Mouse (Mus musculus) myocyte (in vitro differentiated cells): ENCODE measurements around the gene Olfr675. TPM values are rescaled to one million over a fixed set of nuclear protein-coding genes. Genes with fewer than 3 reads are reported as not detected.
"Not testable (repeated sequence)": the region's sequence is repeated elsewhere in the genome, so short reads cannot be mapped to it uniquely, and the experiment has no call there.

Source experiments
- H3K27me3 ChIP-seq: one replicate; pipeline ENCODE4 v1.6.1; 2011; ENCODE audit not compliant: control insufficient read depth, insufficient read depth, insufficient read length
- H3K36me3 ChIP-seq: one replicate; pipeline ENCODE4 v1.6.1; 2011; ENCODE audit not compliant: control insufficient read depth, insufficient read depth
- H3K4me2 ChIP-seq: one replicate; pipeline ENCODE4 v1.6.1; 2011; ENCODE audit warnings: low read depth, control low read depth
- H3K4me3 ChIP-seq: one replicate; pipeline ENCODE4 v1.5.1; 2011; ENCODE audit warnings: mild to moderate bottlenecking, control low read depth, moderate library complexity
- H3K79me2 ChIP-seq: one replicate; pipeline ENCODE4 v1.6.1; 2011; ENCODE audit not compliant: control insufficient read depth, insufficient read depth
- H3ac ChIP-seq: one replicate; pipeline ENCODE4 v1.6.1; 2011; ENCODE audit not compliant: control insufficient read depth, insufficient read length
- CEBPB ChIP-seq: IDR thresholded peaks from 2 replicates; pipeline ENCODE4 v1.6.1; 2011; ENCODE audit warnings: mild to moderate bottlenecking, moderate library complexity; ENCODE audit not compliant: poor library complexity, insufficient read depth, severe bottlenecking
- E2F4 ChIP-seq: IDR thresholded peaks from one replicate; pipeline ENCODE4 v1.6.1; 2011; ENCODE audit warnings: mild to moderate bottlenecking, control low read depth, moderate library complexity; ENCODE audit not compliant: insufficient read depth
- MAX ChIP-seq: IDR thresholded peaks from one replicate; pipeline ENCODE4 v1.6.1; 2011; ENCODE audit warnings: low read depth, mild to moderate bottlenecking, control low read depth
- MYOD1 ChIP-seq, 3 experiments: IDR thresholded peaks; one replicate each; pipeline ENCODE4 v1.6.1; 2011; ENCODE audit warnings: control low read depth in 2 of 3, low read depth in 2 of 3, mild to moderate bottlenecking in 2 of 3, moderate library complexity in 1 of 3; ENCODE audit not compliant: insufficient read length in 2 of 3, control insufficient read depth in 1 of 3
- MYOG ChIP-seq, 3 experiments: IDR thresholded peaks; one replicate each; pipeline ENCODE4 v1.6.1; 2011; ENCODE audit warnings: control low read depth in 2 of 3, low read depth in 2 of 3, mild to moderate bottlenecking in 2 of 3; ENCODE audit not compliant: insufficient read length in 2 of 3, control insufficient read depth in 1 of 3, insufficient read depth in 1 of 3
- POLR2A ChIP-seq: IDR thresholded peaks from one replicate; pipeline ENCODE4 v1.6.1; 2011; ENCODE audit warnings: low read depth, mild to moderate bottlenecking, control low read depth, moderate library complexity; ENCODE audit not compliant: insufficient read length
- POLR2AphosphoS2 ChIP-seq: IDR thresholded peaks from one replicate; pipeline ENCODE4 v1.6.1; 2011; ENCODE audit warnings: low read depth, control low read depth; ENCODE audit not compliant: insufficient read length
- REST ChIP-seq: IDR thresholded peaks from one replicate; pipeline ENCODE4 v1.6.1; 2011; ENCODE audit warnings: mild to moderate bottlenecking, control low read depth, moderate library complexity; ENCODE audit not compliant: insufficient read depth, insufficient read length
- SRF ChIP-seq: IDR thresholded peaks from one replicate; pipeline ENCODE4 v1.6.1; 2011; ENCODE audit warnings: low read depth; ENCODE audit not compliant: control insufficient read depth, insufficient read length
- TCF12 ChIP-seq: IDR thresholded peaks from one replicate; pipeline ENCODE4 v1.6.1; 2011; ENCODE audit warnings: mild to moderate bottlenecking, control low read depth; ENCODE audit not compliant: poor library complexity, insufficient read depth, severe bottlenecking
- TCF3 ChIP-seq: IDR thresholded peaks from one replicate; pipeline ENCODE4 v1.6.1; 2011; ENCODE audit warnings: low read depth, control low read depth; ENCODE audit not compliant: insufficient read length
- USF1 ChIP-seq: IDR thresholded peaks from one replicate; pipeline ENCODE4 v1.6.1; 2011; ENCODE audit warnings: low read depth, mild to moderate bottlenecking, control low read depth, moderate library complexity
- polyA plus RNA-seq: library from polyadenylated mRNA; unstranded; fragments of >200 nt; fragmentation: generic; extraction: Trizol; gene quantifications from one replicate; pipeline ENCODE4 v1.2.1, GENCODE M21; 2012; ENCODE audit warnings: missing spikeins

Olfr675 gene
- polyA plus RNA-seq: not detected

DNA sequence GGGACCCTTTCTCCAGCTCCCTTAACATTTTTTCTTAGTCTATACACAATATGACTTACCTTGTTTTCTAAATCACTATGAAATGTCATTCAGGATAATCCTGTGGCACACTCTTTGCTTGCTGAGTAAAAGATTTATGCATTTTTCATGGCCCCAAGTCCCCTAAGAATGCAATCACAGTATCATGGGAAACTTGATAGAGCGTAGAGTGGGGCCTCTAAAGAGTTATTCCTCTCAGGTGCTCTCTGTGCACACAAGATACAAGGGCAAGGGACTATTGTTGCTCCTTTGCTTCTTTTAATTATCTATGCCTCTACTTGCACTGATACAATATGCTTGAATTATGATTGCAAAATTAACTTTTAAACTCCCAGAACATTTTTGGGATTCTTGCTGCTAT is at the start of gene Olfr675:
Olfr675 (minus strand) TSS at position 101 of the 400 bp plus-strand sequence.
- no peaks in the 10 kb centered on the region for H3K36me3 ChIP-seq
- H3K27me3 ChIP-seq: no peaks in the 10 kb centered on the region
- no peak within 1 kb of the TSS for H3K4me3 ChIP-seq
- H3ac ChIP-seq: no peak within 1 kb of the TSS
- TF ChIP-seq POLR2AphosphoS2 (no peak), CEBPB (no peak), TCF12 (no peak), E2F4 (no peak), MYOD1 (IDR thresholded peaks at IDR 0.05; ENCODE audit: control insufficient read depth in 1 of 3, insufficient read length in 2 of 3, low read depth in 2 of 3) (no peak), REST (no peak), MYOG (IDR thresholded peaks at IDR 0.05; ENCODE audit: control insufficient read depth in 1 of 3, insufficient read depth in 1 of 3, insufficient read length in 2 of 3, low read depth in 2 of 3) (no peak), USF1 (no peak), MAX (no peak), POLR2A (no peak), SRF (no peak), TCF3 (no peak)
- no peak within 1 kb of the TSS for H3K4me2 ChIP-seq
- H3K79me2 ChIP-seq: no peaks in the 10 kb centered on the region

DNA sequence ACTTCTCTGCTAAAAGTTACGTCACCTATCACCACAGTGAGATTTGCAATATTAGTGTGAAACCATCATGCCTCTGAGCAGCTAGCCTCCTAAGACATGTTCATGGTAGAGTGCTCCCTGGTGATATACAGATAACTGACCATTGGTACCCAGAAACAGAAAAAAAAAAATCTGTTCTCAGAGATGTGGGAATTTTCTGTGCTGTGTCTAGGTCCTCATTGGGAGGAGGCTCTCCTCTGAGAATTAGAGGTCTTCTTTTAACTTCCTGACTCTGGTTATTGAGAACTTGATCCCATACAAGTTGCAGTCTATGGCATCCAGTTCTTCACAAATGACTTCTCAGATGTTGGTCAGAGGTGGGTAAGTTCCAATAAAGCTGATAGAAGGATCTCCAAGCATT is 35.9 kb upstream of the Olfr675 start, which contains the start of gene Olfr678:
Olfr678 (plus strand) TSS at position 301 of the 400 bp plus-strand sequence.
- Histone ChIP-seq H3K4me3 (no peak within 1 kb of the TSS), H3K27me3 (no peaks in the 10 kb centered on the region), H3K36me3 (no peaks in the 10 kb centered on the region), H3K79me2 (no peaks in the 10 kb centered on the region), H3K4me2 (no peak within 1 kb of the TSS), H3ac (no peak within 1 kb of the TSS)
- TF ChIP-seq POLR2A (no peak), USF1 (no peak), REST (no peak), E2F4 (no peak), CEBPB (no peak)

DNA sequence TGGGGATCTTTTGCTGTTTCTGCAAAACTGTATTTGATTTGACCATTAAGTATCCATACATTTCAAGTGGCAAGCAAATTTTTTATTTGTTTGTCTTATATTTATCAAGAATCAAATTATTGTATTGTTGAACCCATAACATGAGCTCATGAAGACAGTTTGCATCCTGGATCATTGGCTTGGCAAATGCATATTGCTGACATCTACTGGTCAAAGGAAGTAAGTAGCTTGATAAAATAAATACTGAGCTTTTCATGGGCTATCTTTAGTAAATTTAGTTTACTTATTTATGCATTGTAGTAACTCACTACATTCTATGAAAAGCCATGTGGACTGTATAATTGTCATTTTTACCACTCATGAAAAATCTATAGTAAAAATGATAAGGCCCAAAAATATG is 30.7 kb upstream of the Olfr675 start:
- no peak overlapping the region for H3K4me2 ChIP-seq
- no peak overlapping the region for H3K4me3 ChIP-seq
- no peak overlapping the region for H3ac ChIP-seq
- H3K27me3 ChIP-seq: no peaks in the 10 kb centered on the region
- H3K36me3 ChIP-seq: no peaks in the 10 kb centered on the region
- TF ChIP-seq REST (no peak), SRF (no peak), POLR2AphosphoS2 (no peak), MYOD1 (IDR thresholded peaks at IDR 0.05; ENCODE audit: control insufficient read depth in 1 of 3, insufficient read length in 2 of 3, low read depth in 2 of 3) (no peak), POLR2A (no peak), USF1 (no peak), MAX (no peak), MYOG (IDR thresholded peaks at IDR 0.05; ENCODE audit: control insufficient read depth in 1 of 3, insufficient read depth in 1 of 3, insufficient read length in 2 of 3, low read depth in 2 of 3) (no peak)
- H3K79me2 ChIP-seq: no peaks in the 10 kb centered on the region

DNA sequence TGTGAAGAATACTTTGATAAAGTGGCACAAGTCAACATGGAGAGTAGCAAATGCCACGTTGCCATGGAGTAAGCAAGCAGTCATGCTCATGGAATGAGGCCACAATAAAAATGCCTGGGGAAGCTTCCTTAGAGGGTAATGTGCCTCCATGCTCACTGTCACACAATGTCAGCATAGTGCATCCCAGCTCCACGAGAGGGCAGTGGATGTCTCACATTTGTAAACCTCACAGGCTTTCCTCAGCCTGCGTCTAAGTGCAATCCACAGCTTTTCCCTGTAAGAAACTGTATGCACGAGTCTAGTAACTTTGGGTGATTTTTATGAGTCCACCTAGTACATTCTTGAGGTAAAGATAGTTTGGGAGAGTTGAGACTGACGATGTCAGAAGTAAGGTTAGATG is 5.6 kb upstream of the Olfr675 start:
- H3K4me3 ChIP-seq, H3K36me3 ChIP-seq, H3ac ChIP-seq, H3K27me3 ChIP-seq, H3K4me2 ChIP-seq, H3K79me2 ChIP-seq: not testable (repeated sequence)

DNA sequence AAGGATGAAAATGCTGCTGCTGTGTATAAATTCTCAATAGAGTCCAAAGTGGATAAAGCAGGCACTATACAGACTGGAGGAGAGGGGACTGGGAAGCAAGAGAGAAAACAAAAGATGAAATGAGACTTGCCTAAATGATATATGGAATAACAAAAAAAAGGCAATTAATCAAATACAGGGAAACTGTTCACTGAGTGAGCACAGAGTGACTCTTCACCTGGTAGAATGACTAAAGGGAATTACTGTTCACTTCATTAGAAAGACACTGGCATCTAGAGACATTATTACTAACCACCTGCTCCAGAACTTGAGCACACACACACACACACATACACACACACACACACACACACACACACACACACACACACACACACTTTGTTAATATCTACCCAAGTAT is 4.1 kb upstream of the Olfr675 start, which contains the start of gene Olfr676:
Olfr676 (plus strand) TSS at position 301 of the 400 bp plus-strand sequence.
- no peak for TF ChIP-seq TCF12
- no peak for TF ChIP-seq E2F4
- TF ChIP-seq REST: no peak
- no peak for TF ChIP-seq MYOD1 (IDR thresholded peaks at IDR 0.05; ENCODE audit: control insufficient read depth in 1 of 3, insufficient read length in 2 of 3, low read depth in 2 of 3)
- TF ChIP-seq TCF3: no peak
- TF ChIP-seq SRF: no peak
- TF ChIP-seq POLR2A: no peak
- no peak for TF ChIP-seq MYOG (IDR thresholded peaks at IDR 0.05; ENCODE audit: control insufficient read depth in 1 of 3, insufficient read depth in 1 of 3, insufficient read length in 2 of 3, low read depth in 2 of 3)
- no peak for TF ChIP-seq POLR2AphosphoS2
- no peak for TF ChIP-seq CEBPB
- TF ChIP-seq USF1: no peak
- no peak for TF ChIP-seq MAX
- H3K4me3 ChIP-seq: no peak within 1 kb of the TSS
- no peaks in the 10 kb centered on the region for H3K36me3 ChIP-seq
- no peaks in the 10 kb centered on the region for H3K79me2 ChIP-seq
- H3K4me2 ChIP-seq: no peak within 1 kb of the TSS
- H3ac ChIP-seq: no peak within 1 kb of the TSS
- no peaks in the 10 kb centered on the region for H3K27me3 ChIP-seq
